Mouse (Mus musculus) C2C12 (cell line): ENCODE measurements around the gene Ctla2a.
"Not testable (repeated sequence)": the region's sequence is repeated elsewhere in the genome, so short reads cannot be mapped to it uniquely, and the experiment has no call there.

Experiments used
- CEBPB ChIP-seq: IDR thresholded peaks from one replicate; pipeline ENCODE4 v1.6.1; 2011; ENCODE audit warnings: low read depth, mild to moderate bottlenecking, control low read depth, moderate library complexity
- CTCF ChIP-seq: IDR thresholded peaks from one replicate; pipeline ENCODE4 v1.5.1; 2011; ENCODE audit not compliant: control insufficient read depth, insufficient read depth, insufficient read length
- MYOD1 ChIP-seq: IDR thresholded peaks from one replicate; pipeline ENCODE4 v1.6.1; 2011; ENCODE audit warnings: low read depth; ENCODE audit not compliant: control insufficient read depth, insufficient read length
- USF1 ChIP-seq: IDR thresholded peaks from one replicate; pipeline ENCODE4 v1.6.1; 2011; ENCODE audit warnings: low read depth, mild to moderate bottlenecking, control low read depth, moderate library complexity

DNA sequence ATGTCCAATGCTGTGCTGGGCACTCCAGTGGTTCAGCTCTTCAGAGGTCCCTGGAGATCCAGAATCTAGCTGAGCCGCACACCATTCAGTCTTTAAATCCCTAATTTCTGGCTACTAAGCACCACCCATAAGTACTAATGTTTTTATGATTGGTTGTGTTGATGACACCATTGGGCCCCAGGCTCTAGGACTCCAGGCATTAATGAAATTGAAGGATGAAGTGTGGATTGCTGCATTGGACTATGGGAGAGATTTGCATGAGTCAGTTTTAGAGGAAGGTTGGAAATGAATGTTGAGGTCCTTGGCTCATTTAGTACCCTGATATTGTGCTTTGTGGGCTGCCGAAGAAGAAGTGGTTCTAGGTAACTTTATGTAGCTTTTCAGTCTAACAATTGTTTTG is 31.6 kb downstream of the Ctla2a start, which contains the start of gene Tpbpb:
- not testable (repeated sequence) for TF ChIP-seq CTCF, MYOD1, USF1, CEBPB
